Mouse (Mus musculus): ENCODE results near the gene Olfr958.

The Olfr958 gene

DNA sequence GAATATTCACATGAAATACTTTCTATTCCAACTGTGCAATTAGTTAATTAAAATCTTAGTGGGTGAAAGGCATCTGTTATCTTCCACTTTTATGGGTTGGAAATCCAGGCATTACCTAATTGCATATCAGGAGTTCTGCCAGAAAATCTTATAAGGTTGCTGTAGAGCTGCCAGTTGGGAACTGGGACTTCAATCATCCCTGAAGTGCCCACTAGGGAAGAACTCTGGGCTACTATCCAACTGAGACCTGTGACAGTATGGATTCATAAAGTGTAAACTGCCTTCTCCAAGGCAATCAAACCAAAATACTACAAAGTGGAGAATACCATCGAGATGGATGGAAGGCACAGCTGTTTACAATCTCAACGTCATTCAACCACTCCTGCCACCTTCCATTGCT lies at the start of gene Olfr958:
Olfr958 (minus strand) TSS at position 109 of the 400 bp plus-strand sequence.
- in situ Hi-C loops (cut with MboI, MseI): loop anchor here in 1 of 2 experiments (10.0 kb wide), 1 partner anchor 239 kb away; no protein-coding TSS in a partner anchor

- in situ Hi-C loops (cut with MboI, MseI): no loop called here
Observed at GRCm38 (mm10) chr9:39603333-39603845, 49.5 kb upstream of the Olfr958 start.

DNA sequence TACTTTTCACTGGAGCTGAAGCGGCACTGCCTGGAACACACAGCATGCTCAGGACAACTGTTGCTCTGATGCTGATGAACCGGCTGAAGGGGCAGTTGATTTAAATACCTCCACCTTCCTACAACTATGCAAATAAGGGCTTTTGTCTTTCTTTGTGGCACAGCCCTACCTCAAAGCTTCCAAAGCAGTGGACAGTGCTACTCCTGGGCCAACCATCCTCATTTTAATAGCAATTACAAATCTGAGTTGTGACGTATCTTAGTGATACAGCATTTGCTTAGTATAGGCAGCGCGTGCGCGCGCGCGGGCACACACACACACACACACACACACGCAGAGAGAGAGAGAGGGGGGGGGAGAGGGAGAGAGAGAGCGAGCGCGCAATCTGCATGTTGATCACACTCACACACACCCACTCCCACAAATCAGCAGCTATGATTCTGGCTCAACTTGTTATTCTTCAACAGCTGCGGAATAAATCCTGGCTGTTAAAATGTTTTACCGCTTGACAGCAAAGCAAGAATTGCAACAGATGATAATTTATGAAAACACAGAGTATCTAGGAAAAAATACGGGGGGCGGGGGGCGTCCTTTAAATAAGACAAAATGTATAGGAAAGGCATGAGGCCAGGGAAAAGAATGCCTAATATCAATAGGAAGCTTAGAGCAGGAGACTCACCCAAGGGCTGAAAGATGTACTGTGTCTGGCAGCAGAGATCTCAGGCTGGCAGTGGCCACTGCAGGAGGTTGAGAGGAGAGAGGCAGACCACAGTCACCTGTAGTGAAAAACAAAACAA lies 48.9 kb upstream of the Olfr958 start:
- in situ Hi-C loops (cut with MboI, MseI): no loop called here

- in situ Hi-C loops (cut with MboI, MseI): no loop called here
Observed at GRCm38 (mm10) chr9:39577050-39577449, 23.2 kb upstream of the Olfr958 start.

- in situ Hi-C loops (cut with MboI, MseI): no loop called here
Observed at GRCm38 (mm10) chr9:39575469-39575868, 21.6 kb upstream of the Olfr958 start, which contains the start of gene Olfr959. Olfr959 (minus strand) TSS chr9:39575569.

DNA sequence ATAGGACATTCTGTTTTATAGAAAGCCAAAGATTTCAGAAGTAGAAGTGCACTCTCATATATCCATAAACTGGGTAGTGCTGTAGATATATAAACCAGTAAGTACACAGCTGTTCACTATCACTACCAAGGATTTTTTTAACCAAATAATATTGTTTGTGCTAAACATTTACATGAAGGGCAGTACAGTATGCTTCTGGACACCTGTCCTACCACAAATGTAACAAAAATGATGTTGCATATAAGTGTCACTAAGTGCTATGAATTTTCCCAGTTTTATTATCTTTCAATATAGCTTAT lies 4.4 kb upstream of the Olfr958 start:
- in situ Hi-C loops (cut with MboI, MseI): loop anchor here in 1 of 2 experiments (10.0 kb wide), 1 partner anchor 243 kb away; no protein-coding TSS in a partner anchor

GRCm38 (mm10) chr9:39557529-39558348 lies 3.9 kb upstream of the Olfr958 start:
- in situ Hi-C loops (cut with MboI, MseI): loop anchor here in 1 of 2 experiments (10.0 kb wide), 1 partner anchor 243 kb away; no protein-coding TSS in a partner anchor

DNA sequence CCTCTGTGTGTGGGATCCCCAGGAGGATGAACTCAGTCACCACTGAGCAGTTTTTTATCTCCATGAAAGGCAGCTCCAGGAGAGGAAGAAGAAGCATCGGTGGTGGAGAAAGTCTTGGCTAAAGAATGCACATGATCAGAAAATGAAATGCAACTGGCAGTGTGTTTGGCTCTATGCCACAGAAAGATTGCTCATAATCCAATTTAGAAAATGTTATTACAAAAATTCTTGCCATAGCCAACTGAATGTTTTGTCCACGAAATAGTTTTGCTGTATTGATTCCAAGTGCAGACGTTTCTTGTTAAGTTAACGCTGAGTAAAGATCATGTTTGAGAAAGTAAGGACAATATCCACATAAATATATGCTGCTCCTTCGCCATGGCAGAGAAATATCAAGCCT lies 3.0 kb downstream of the Olfr958 start:
- in situ Hi-C loops (cut with MboI, MseI): loop anchor here in 1 of 2 experiments (10.0 kb wide), 1 partner anchor 236 kb away; no protein-coding TSS in a partner anchor

DNA sequence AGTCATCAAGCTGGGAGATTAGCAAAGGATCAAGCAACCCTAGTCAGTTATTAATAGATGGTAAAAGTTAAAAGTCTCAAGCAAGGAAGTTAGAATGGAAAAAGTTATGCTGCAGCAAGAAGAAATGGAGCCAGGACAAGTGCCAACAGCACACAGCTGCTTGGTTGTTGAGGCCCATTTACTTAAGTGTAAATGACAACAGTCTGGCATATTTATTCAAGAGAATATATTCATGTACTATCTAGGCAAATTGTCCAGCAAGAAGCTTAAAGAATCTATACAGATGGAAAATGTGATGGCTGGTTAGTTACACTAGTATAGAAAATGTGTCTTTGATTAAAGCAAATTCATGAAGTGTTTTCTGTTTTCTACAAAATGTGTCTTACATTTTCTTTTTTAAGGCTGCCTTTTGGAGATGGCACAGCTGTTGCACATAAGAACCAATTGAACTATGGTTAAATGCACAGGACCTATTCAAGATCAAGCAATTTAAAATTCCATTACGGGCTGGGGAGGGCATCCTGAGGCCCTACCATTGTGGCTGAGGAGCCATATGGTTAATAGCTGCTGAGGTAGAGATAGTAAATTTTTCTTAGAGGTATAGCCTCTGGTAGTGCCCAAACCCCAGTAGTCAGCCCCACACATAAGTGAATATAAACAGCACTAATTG lies 30.1 kb downstream of the Olfr958 start:
- in situ Hi-C loops (cut with MboI, MseI): no loop called here

DNA sequence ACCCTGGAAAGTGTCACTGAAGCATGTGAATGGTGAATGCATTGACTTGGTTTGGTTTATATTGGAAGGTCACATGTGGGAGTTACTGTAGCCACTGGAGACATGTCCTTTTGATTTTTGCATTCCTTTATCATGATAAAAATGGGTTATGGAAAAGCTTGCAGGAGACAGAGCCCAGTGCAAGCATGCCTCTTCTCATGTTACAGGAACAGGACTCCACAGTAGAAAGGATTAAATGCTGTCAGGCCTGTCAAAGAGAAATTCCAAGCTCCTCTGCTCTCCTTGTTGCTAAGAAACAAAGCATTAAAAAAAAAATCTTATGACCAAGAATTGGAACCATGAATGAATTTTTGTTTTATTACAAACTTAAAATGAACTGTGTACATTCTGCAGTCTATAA lies 35.3 kb downstream of the Olfr958 start:
- in situ Hi-C loops (cut with MboI, MseI): no loop called here

GRCm38 (mm10) chr9:39515531-39515930 lies 38.3 kb downstream of the Olfr958 start, which contains the start of gene Olfr957:
Olfr957 (minus strand) TSS chr9:39515809.
- in situ Hi-C loops (cut with MboI, MseI): no loop called here

DNA sequence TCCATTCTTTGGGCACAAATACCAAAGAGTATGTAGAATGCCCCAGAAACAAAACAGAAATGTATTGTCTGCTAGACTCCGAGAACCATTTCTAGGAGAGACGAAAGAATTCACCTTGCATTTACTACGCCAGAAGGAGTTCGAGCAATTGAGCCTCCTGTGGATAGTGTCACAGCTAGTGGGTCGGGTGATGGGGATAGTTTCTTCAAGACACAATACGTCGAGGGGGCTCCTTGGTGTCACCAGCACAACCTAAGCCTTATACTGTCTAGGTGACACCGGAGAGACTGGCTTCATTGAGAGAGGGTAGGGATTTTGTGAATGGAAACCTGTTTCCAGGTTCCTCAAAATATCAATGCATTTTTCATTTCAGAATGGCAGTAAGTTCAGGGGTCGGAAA lies 44.4 kb downstream of the Olfr958 start:
- in situ Hi-C loops (cut with MboI, MseI): no loop called here

- in situ Hi-C loops (cut with MboI, MseI): no loop called here
Observed at GRCm38 (mm10) chr9:39508998-39509397, 44.9 kb downstream of the Olfr958 start.

Measured in T-helper 17 cell (primary cell).